Mouse (Mus musculus) kidney, postnatal 4 days (tissue): ENCODE measurements around the gene Fam160a1.

Source experiments
- DNase-seq, 2 experiments: peaks; one replicate each; pipeline ENCODE4 v3.0.0; 2021; ENCODE audit warnings: mixed read lengths in 2 of 2

The Fam160a1 gene

DNA sequence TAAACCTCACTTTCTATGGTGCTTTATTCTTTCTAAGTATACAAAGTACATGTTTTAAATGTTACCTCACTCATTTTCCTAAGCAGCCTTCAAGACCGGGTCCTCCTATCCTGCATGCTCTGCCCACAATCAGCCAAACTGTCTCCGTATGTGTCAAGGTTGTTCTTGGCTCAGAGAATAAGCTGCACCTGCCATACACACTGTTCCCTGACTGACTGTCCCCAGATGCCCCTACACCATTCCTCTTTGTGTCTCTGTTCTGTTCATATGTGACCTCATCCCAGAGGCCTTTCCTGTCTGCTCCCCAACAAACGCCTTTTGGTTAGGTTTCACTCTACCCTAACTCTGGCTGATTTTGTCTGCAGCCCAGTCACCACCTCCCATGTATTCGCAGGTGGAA is 10.2 kb upstream of the Fam160a1 start:
- DNase-seq = peak; percentile 4 to 19

DNA sequence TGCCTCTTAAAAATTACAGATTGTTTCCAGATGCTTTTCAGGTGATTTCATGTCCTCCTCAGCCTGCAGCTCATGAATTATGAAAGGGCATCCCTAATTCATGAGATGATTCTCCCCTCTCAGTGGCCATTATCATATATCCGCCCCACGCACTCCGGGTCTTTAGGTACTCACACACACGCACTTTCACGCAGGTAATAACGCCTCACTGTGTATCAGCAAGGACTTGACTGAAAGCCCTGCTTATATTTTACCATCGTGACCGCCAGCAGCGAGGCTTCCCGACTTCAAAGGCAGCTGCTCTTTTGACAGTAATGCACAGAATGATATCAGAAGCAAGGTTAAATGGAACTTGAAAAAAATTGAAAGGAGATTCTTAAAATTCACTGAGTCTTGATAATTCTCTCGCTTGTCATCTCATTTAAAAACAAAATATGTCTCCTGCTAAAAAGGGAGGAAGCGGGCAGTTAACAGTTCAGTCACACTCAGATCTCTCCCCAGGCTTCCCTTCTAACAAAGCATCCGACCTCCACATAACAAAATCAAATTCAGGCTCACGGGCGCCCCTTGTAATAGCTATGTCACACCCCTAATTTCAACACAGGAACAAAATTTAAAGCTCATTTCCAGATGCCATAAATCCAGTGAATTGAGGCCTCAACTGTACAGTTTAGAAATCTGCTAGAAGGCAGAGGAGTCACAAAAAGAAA is 3.9 kb upstream of the Fam160a1 start:
- no peak for DNase-seq

DNA sequence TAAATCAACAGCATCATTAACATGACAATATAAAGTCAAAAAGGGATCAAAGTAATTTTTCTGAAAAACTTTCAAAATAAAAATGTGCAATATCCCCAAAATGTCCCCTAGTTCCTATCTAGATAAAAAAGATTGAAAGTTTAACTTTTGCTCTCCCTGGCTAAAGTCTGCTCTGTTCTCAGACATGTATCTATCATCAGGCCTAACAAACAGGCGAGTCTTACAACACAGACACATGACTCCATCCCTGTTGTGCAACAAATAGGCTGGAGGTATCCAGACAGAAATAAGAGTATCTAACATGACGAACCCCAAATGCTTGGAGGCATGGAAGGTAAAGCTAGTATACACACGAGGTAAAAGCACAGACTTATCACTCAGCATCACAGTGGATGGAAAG is 2.2 kb upstream of the Fam160a1 start:
- no peak for DNase-seq

DNA sequence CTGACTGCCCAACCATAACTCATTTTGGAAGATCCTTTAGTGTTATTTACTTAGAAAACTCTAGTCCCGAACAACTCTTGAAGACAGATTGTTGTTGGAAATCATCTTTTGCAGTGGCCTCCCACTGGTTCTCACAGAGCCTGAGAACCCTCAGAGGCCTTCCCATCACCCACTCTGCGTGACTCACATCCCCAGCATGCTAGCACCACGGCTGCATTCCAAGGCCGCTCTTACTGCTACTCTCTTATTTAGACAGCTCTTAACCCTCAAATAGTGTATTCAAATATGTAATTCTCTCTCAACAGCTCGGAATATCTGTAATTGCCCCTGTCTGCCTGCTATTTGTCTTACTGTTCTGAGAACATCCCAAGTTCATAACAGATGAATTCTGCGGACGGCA is 2.9 kb downstream of the Fam160a1 start:
- DNase-seq = peak; percentile 45 to 60

DNA sequence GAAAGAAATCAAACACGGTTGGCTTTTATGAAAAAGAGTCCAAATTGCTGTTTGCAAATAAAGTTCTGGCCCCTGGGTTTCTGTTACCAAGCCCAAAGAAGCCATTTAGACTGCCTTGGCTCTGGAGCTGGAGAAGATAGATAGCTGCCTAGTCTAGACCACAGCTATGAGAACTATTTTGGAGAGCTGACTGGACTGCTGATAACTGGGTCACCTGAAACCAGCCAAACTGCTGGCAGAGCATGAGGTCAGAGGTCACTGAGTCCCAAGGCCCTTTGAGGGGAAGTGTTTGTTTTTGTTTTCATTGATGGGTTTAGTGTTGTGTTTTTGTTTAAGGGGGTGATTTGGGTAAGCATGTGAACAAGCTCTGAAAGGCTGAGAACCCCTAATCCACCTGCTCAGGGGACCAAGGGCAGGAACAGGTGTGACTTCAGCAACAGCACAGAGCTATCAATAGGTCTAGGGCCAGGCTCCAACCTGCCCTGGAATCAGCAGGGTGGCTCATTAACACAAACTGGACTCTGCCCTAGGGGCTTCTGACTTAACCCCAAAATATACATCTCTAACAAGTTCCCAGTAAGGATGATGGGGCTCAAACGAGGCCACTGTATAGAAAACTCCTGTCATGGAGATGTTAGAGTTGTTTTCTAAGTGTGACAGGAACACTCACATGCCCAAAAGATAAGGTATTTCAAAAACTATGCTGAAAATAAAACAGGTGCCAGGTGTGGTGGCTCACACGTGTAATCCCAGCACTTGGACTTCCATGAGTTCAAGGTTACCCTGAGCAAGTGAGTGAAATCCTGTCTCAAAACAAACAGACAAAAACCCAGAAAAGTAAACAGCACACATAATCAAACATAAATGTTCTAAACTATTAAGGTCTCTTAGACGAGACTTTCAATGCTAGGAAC is 3.7 kb downstream of the Fam160a1 start:
- DNase-seq = peak in 1 of 2 experiments; percentile 13

DNA sequence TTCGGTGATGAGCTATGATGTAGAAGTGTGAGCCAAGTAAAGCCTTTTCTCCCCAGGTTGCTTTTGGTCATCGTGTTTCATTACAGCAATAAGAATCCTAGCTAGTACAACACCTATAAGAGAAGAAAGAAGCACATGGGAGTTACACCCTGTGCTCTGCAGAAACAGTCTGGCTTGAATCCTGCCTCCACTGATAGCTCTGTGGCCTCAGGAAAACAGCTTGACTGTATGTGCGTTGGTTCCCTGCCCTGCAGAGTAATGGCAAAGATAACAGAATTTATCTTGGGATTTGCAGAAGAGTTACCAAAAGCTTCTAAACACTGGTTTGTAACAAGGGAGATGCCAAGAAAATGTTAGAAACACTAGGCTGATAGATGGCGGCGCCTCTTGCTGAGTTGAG is 5.1 kb downstream of the Fam160a1 start:
- no peak for DNase-seq

DNA sequence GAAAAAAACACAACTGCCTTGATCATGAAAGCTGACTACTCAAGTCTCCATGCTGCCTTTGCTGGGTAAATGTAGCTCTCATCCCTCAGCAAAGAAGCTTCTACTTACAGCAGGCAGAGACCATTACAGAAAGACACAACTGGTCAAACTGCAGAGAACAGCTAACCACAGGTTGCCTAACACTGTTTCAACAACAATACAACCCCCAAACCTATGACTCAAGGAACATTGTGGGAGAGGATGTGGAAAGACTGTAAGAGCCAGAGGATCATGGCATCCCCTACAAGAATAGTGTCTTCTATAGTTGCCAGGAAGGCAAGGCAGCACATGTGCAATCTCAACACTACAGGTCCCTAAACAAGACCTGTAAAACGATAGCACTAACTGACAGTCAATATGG is 23.9 kb downstream of the Fam160a1 start:
- no peak for DNase-seq

DNA sequence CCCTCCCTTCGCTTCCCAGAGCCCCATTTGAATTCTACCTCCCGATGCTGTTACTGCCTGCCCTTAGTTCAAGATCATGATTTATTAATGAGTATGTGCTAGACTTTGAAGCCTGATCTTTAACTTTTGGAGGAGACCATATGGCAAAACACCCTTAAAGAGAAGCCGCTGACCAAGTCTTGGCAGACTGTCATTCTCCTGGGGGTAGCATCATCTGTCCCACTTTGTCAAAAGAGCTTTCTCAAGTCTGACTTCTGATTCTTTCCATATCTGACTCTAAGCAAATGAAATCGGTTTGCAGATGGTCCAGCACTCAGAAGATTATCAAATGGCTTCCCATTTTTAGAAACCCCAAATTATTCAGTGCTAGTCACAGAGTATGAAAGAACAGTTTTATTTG is 27.3 kb downstream of the Fam160a1 start:
- DNase-seq = no peak

DNA sequence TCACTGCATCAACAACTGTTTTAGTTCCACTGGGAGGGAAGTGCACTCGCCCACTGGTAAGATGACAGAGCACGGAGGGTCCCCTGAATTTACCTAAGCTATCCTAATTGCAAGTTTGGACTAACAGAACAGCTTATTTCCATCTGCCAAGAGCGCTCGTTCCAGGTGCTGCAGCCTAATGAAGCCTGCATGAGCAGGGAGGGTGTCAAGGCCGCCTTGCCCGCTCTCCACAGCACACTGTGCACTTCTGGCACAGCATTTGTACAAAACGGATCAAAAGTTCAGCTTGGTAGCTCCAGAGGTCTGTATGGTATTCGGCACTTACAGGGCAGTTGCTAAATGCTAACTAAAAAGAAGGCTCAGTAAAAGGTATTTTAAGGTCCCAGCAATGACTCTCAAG is 30.6 kb downstream of the Fam160a1 start:
- peak in 1 of 2 experiments; percentile 33 for DNase-seq

DNA sequence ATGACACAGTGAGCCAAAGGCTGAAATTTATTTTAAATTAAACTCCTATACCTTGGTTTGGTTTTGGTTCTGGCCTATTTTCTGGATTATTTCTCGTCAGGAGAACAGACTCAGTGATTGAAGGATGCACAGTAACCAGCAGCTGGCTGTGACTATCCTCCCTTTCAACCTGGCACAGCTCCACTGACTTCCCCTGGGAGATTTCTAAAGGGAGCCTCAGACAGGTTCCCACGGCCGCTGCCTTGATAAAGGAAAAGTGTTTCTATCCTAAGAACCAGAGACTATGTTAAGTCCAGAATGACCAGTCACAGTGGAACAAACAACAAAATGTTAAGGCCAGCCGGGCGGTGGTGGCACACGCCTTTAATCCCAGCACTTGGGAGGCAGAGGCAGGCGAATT is 36.2 kb downstream of the Fam160a1 start:
- peak in 1 of 2 experiments; percentile 21 for DNase-seq

DNA sequence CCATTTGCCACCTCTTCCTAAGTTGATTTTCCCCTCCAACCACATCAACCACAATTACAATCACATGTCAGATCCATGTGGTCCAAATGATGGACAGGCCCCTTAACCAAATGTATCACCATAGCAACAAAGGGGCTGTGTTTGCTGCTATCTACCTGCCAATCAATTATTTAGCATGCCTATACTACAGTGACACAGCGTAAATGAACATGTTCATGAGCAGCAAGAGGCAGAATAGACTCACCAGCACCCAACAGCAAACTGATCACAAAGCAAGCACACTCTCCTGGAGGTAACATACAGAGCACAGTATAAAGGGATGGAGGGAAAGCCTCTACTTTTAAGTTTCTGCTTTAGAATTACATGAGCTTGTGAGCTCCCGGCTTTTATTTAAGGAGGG is 36.8 kb downstream of the Fam160a1 start:
- no peak for DNase-seq

DNA sequence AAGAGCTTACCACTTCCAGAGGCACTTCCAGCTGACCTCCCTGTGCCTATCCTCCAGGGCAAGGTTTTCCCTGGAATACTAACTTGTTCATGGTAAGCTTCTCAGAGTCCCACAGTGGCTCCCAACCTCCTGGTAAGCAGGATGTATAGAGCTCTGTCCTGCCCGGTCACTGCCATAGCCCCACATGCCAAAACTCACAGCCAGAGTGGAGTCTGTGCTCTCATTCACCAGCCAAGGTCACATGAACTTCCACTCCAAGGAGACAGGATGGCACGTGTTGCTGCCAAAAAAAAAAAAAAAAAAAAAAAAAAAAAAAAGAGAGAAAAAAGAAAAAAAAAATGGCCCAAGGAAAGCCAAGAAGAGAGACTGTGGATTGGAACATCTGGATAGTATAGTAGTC is 39.2 kb downstream of the Fam160a1 start:
- DNase-seq = no peak

DNA sequence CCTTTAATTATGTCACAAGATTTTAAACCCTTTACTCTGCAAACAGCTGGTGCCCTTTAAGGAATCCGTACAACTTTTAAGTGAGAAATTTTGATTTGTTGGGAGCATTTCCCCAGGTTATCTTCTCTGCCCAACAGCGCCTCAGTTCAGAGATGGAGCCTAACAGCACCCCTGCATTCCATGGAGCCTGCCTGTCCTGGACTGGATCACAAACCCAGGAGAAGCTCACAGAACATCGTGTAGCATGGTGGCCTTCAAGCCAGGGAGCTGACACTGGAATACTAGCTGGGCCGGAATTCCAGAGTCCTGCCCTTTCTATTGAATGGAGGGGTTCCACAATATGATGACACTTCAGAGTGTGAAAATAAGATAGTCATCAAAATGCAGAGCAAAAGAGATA is 39.7 kb downstream of the Fam160a1 start:
- DNase-seq = no peak

DNA sequence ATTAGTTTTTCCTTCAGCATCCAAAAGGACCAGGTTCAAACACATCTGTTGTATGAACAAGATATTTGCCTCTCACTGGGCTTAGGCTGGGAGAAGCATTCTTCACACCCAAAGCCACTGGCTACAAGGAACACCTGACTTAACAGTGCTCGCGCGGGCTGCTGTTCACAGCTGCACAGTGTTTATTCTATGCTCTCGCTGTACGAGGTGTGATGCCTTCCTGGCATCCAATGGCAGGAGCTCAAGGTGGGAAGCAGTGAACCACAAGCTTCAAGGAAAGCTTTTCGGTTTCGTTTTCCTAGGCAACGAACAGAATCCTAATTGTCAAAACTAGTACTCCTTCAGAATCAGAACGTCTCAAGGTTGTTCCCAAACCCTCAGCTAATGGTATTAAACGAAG is 40.4 kb downstream of the Fam160a1 start:
- peak; percentile 26 to 49 for DNase-seq

DNA sequence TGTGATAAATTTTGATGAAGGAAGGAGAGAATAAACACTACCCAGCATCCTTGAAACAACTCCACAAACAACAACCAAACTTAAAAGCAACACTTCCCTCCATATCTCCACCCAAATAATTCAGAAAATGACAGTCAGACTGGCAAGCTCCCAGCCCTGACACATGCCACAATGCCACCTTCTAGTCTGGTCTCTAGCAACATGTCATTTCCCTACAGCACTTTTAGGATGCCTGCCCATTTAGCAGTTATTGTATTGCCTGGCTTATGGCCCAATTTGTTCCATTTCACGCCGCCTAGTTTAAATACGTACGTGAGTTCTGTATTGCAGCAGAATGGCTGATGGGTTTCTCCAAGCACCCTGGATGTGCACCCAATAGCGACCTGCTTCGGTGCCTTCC is 41.0 kb downstream of the Fam160a1 start:
- DNase-seq = no peak

DNA sequence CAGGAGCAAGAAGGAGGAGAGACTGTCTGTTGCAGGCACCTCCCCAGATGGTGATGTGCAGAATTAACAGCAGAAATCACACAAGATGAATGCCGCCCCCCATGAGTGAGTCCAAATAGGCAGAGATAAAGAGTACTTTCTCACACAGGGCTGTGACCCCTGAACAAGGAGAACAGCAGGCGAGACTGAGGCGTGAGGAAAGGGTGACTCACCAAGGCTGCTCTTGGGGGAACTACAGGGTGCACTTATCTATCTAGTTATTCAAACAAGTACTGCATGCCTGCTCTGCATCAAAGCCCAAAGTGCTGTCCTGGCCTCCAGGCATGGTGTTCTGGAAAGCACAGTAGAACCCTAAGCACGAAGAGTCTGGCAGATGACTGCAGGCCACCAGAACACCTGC is 43.2 kb downstream of the Fam160a1 start:
- DNase-seq = no peak

DNA sequence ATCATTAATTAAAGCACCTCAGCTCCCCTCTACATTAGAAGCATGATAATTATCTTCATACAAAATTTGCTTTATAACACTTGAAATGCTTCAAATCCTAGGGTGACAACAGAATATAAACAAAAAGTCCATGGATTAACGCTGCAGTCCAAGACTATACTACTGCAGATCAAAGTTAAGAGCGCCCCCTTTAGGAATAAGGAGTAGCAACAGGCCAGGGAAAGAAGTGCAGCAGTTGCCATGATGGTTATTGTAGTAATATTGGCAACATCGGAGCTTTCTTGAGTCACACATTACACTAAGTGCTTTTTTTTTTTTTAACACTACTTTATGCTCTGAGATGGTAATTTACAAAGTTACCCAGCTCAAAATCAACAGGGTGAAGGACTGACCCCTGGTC is 43.7 kb downstream of the Fam160a1 start:
- DNase-seq = no peak

DNA sequence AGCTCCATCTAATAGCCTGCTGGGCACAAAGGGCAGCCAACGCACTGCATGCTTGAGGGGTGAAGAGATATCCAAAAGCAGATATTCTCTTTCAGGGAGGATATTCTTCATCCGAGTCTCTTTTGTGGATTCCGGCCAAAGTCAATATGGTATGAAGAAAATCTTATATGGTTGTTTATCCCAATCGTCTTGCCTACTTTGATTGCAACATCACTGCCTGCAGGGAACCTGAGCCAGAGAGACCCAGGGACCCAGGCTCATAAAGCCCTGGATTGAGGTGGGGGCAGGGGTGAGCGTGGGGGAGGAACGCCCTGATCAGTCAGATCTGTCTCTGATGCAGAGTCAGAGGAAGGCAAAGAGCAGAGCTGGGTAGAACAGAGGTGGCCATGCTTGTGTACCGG is 52.2 kb downstream of the Fam160a1 start:
- no peak for DNase-seq

DNA sequence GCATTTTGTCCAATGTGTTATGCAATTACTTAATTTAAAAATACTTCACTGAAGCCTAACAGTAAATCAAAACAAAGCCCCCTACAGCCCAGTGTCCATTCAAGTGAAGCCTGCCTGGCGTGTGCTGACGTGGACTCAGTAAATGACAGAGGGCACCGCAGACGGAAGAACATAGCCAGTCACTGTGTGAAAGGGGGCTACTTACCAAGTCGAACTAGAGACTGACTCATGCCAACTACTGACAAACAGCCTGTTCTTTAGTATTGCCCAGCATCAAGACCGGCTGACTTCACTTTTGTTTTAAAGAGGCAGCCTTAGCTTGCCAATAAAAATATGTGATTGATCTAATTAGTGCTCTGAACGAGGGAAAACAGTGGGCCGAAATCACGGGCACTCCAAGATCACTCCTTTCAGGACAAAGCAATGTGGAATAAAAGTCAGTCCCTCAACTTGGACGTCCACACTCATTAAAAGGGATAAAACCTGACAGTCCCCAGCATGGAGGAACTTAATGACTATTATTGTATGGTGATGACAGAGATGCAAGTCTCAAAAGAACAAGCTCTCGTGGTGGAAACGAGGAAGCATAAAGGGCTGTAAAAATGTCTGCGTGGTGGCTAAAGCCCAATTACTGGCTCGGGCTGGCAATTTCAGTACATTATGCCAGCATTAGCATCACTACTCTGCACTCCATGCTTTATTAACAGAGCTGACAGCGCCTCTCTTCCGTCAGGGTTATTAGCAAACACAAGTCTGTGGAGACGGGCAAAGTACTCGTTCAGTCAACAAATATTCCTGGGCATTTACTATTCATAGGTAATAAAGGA is 52.9 kb downstream of the Fam160a1 start:
- no peak for DNase-seq

DNA sequence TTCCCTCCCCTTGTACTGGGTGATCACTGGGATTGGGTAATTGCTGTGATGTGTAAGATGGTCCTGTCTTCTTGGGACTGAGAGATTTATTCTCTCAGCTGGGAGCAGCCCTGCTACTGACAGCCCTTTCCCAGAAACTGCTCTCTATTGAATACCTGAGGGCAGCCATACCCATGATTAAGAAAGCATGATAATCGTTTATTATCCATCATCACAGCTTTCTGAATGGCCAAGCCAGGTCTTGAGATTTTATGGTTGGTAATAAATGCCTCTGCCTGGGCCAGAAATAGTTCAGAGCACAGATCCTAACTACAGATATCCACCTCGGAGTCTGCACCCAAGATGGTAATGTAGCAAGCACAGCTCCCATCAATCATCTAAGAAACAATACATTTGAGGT is 59.1 kb downstream of the Fam160a1 start:
- DNase-seq = no peak

DNA sequence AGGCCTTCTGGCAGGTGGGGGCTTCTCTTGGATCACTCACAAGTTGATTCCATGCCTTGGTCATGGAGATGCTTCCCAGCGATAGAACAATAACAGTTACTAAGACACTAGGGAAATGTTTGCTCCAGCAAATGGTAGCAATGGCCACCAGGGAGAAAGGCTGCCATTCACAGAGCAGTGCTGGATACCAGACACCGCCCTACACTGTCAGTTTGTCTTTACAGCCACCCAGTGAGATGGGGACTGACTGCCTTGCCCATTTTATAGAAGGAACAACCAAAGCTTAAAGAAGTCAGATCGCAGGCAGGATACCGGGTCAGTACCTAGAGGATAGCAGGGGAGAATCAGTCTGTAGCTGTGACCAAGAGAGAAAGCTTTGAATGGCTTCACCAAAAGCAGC is 59.7 kb downstream of the Fam160a1 start:
- DNase-seq = no peak

DNA sequence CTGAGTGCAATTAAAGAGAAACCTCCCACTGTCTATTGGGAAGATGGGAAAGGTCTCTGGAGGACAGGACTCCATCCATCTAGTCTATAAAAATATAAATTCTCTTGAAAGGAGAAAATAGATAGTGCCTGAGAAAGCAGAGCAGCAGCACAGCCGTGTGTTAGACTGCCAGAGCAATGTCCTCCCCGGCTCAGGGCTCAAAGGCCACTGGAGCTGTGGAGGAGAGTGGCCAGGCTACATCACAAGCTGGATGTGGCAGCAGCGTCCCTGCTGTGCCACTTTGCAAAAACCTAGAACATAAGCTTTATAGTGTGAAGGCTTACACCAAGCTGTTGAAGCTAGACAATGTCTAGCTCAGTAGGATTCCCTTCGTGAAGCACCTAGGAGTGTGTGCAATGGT is 67.7 kb downstream of the Fam160a1 start:
- DNase-seq = no peak

DNA sequence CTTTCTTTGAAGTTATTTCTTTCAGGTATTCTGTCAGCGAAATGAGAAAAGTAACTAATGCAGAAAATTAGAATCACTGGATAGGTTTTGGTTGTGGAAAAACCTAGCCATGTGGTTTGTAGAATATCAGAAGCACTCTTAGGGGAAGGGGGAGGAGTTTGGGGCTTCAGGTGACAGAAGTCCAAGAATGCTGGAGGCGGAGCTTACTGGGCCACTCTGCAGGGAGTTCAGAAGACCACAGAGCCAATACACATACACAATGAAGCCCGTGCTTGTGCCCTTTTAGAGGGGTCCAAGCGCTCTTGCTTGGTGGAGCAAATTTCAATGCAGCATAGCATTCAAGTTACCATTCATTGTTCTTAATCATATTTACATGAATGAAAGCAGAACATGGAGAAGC is 68.2 kb downstream of the Fam160a1 start:
- peak; percentile 20 to 47 for DNase-seq
